Mouse (Mus musculus) CH12.LX (cell line): ENCODE results near the gene Lyl1. TPM values are rescaled to one million over a fixed set of nuclear protein-coding genes. Genes with fewer than 3 reads are reported as not detected.

Experiments
- DNase-seq: peaks from one replicate; pipeline ENCODE4 v3.0.0-alpha.2; 2013; ENCODE audit errors: extremely low read depth
- H3K27ac ChIP-seq: 2 replicates; pipeline ENCODE4 v1.5.1; 2012; ENCODE audit warnings: low read depth, mild to moderate bottlenecking, control low read depth, moderate library complexity; ENCODE audit not compliant: insufficient read depth
- H3K27me3 ChIP-seq: replicated peaks from 2 replicates; pipeline ENCODE3; 2012; ENCODE audit warnings: inconsistent platforms
- H3K36me3 ChIP-seq, 2 experiments: replicated peaks in 1 of 2; 2 replicates each; pipeline versions ENCODE3 to v1.6.1; 2012; ENCODE audit warnings: inconsistent platforms in 1 of 2, low read length in 1 of 2, mild to moderate bottlenecking in 1 of 2, mixed read lengths in 1 of 2, moderate library complexity in 1 of 2; ENCODE audit not compliant: control insufficient read depth in 1 of 2, insufficient read depth in 1 of 2
- H3K4me1 ChIP-seq, 2 experiments: 2 replicates each; pipeline ENCODE4 v1.6.1; 2012; ENCODE audit warnings: inconsistent platforms in 1 of 2, moderate library complexity in 1 of 2; ENCODE audit not compliant: insufficient read depth in 2 of 2, control insufficient read depth in 1 of 2
- H3K4me2 ChIP-seq: 2 replicates; pipeline ENCODE4 v1.6.1; 2012; ENCODE audit warnings: low read depth, mild to moderate bottlenecking, control low read depth; ENCODE audit not compliant: poor library complexity, insufficient read depth, severe bottlenecking
- H3K4me3 ChIP-seq, 3 experiments: fragments of 150-350 bp in 1 of 3; sonication (generic) in 1 of 3; replicated peaks in 1 of 3; 2 replicates each; pipeline versions ENCODE3 to v1.5.1; 2011 to 2012; ENCODE audit warnings: low read depth in 2 of 3, low read length in 2 of 3, mild to moderate bottlenecking in 2 of 3, moderate library complexity in 2 of 3, control low read depth in 1 of 3, improper control_type of control experiment in 1 of 3, inconsistent platforms in 1 of 3, mixed read lengths in 1 of 3; ENCODE audit not compliant: poor library complexity in 1 of 3
- H3K79me2 ChIP-seq: replicated peaks from 2 replicates; pipeline ENCODE4 v1.6.1; 2012; ENCODE audit warnings: mild to moderate bottlenecking, moderate library complexity; ENCODE audit not compliant: control insufficient read depth, poor library complexity, insufficient read depth, severe bottlenecking; ENCODE audit errors: extremely low read depth
- H3K9ac ChIP-seq: 2 replicates; pipeline ENCODE4 v1.6.1; 2012; ENCODE audit warnings: low read depth, mild to moderate bottlenecking, control low read depth, moderate library complexity; ENCODE audit not compliant: insufficient read depth
- H3K9me3 ChIP-seq: replicated peaks from 2 replicates; pipeline ENCODE3; 2012; ENCODE audit warnings: low read length, inconsistent platforms, mixed read lengths
- BHLHE40 ChIP-seq: IDR thresholded peaks from 2 replicates; pipeline ENCODE4 v1.6.1; 2011; ENCODE audit warnings: mild to moderate bottlenecking, low read depth, low read length, improper control_type of control experiment
- CHD1 ChIP-seq: IDR thresholded peaks from 2 replicates; pipeline ENCODE4 v1.6.1; 2012; ENCODE audit warnings: low read depth, low read length, improper control_type of control experiment, inconsistent platforms
- CHD2 ChIP-seq: IDR thresholded peaks from 2 replicates; pipeline ENCODE4 v1.6.1; 2011; ENCODE audit warnings: low read length, improper control_type of control experiment
- ETS1 ChIP-seq: conservative IDR thresholded peaks from 2 replicates; pipeline ENCODE4 v1.6.1; 2012; ENCODE audit warnings: low read depth, mild to moderate bottlenecking, inconsistent platforms, low read length, improper control_type of control experiment, moderate library complexity
- IRF4 ChIP-seq: IDR thresholded peaks from 2 replicates; pipeline ENCODE4 v1.6.1; 2014; ENCODE audit warnings: low read depth, mild to moderate bottlenecking, inconsistent platforms, low read length, improper control_type of control experiment
- MAZ ChIP-seq: IDR thresholded peaks from 2 replicates; pipeline ENCODE4 v1.6.1; 2012; ENCODE audit warnings: low read depth, mild to moderate bottlenecking, inconsistent platforms, low read length, improper control_type of control experiment, moderate library complexity
- MYC ChIP-seq: IDR thresholded peaks from 2 replicates; pipeline ENCODE4 v1.6.1; 2011; ENCODE audit warnings: low read depth, mild to moderate bottlenecking, improper control_type of control experiment, low read length
- NELFE ChIP-seq: IDR thresholded peaks from 2 replicates; pipeline ENCODE4 v1.6.1; 2011; ENCODE audit warnings: low read depth, low read length, improper control_type of control experiment
- RAD21 ChIP-seq: IDR thresholded peaks from 2 replicates; pipeline ENCODE4 v1.6.1; 2011; ENCODE audit warnings: low read depth, mild to moderate bottlenecking, low read length, improper control_type of control experiment, moderate library complexity
- UBTF ChIP-seq: IDR thresholded peaks from 2 replicates; pipeline ENCODE4 v1.6.1; 2012; ENCODE audit warnings: low read depth, mild to moderate bottlenecking, inconsistent platforms, low read length, improper control_type of control experiment, moderate library complexity
- ZC3H11A ChIP-seq: IDR thresholded peaks from 2 replicates; pipeline ENCODE4 v1.6.1; 2012; ENCODE audit warnings: low read depth, mild to moderate bottlenecking, inconsistent platforms, low read length, improper control_type of control experiment
- ZMIZ1 ChIP-seq: IDR thresholded peaks from 2 replicates; pipeline ENCODE4 v1.6.1; 2012; ENCODE audit warnings: low read depth, mild to moderate bottlenecking, inconsistent platforms, low read length, improper control_type of control experiment
- dilution Hi-C: fragments of 300-500 bp; cut with MboI; formaldehyde crosslinking; loops from 2 replicates; pipeline ENCODE4 v1.14.3; 2020; ENCODE audit warnings: low sequenced_read_pairs; ENCODE audit not compliant: extremely low pct_unique_long_range_greater_than_20kb, extremely low pct_ligation_motif_present
- in situ Hi-C: fragments of 300-500 bp; cut with MboI; formaldehyde crosslinking; loops from 3 replicates; pipeline ENCODE4 v1.14.3; 2019; ENCODE audit warnings: low sequenced_read_pairs, low pct_ligation_motif_present, low pct_unique_long_range_greater_than_20kb, mixed read lengths
- polyA plus RNA-seq: library from polyadenylated mRNA; unstranded; fragments of >175 nt; gene quantifications from 2 replicates; pipeline ENCODE4 v1.2.1, GENCODE M21; 2012; ENCODE audit warnings: low read depth; ENCODE audit not compliant: insufficient read length
- total RNA-seq, 2 experiments: library from RNA; depleted of rRNA; stranded (reverse); fragments of 300-350 nt in 1 of 2; fragments of >200 nt in 1 of 2; gene quantifications; 2 replicates each; pipeline ENCODE4 v1.2.3; 2012 to 2014

The Lyl1 gene
- total and polyA plus RNA-seq, 3 experiments = 20.6 to 53.2 (median 38.5) TPM

GRCm38 (mm10) chr8:84743054-84743415 lies 41.8 kb downstream of the Lyl1 start:
- no peaks in the 10 kb centered on the region for H3K79me2 ChIP-seq
- no peak overlapping the region for H3K27ac ChIP-seq
- dilution Hi-C loops (no loop called here), in situ Hi-C loops (no loop called here)
- no peak overlapping the region for H3K4me3 ChIP-seq
- no peaks in the 10 kb centered on the region for H3K9me3 ChIP-seq
- no peak overlapping the region for H3K4me2 ChIP-seq
- H3K9ac ChIP-seq = no peak overlapping the region
- H3K36me3 ChIP-seq = no peaks in the 10 kb centered on the region
- no peak for DNase-seq
- TF ChIP-seq ZC3H11A (no peak), BHLHE40 (0 out of 2 replicates have a peak, but pooled peaks have one; percentile 42)
- peaks cover 82% of the 10 kb centered on the region for H3K27me3 ChIP-seq
- peaks cover 7 to 23% of the 10 kb centered on the region in 2 experiments for H3K4me1 ChIP-seq

GRCm38 (mm10) chr8:84743517-84744420 lies 42.5 kb downstream of the Lyl1 start:
- Histone ChIP-seq H3K4me1 (peaks cover 7 to 15% of the 10 kb centered on the region in 2 experiments), H3K4me2 (no peak overlapping the region), H3K79me2 (no peaks in the 10 kb centered on the region), H3K4me3 (no peak overlapping the region), H3K9ac (no peak overlapping the region), H3K27me3 (peaks cover 77% of the 10 kb centered on the region), H3K9me3 (no peaks in the 10 kb centered on the region), H3K36me3 (no peaks in the 10 kb centered on the region), H3K27ac (no peak overlapping the region)
- in situ Hi-C loops = no loop called here
- TF ChIP-seq CHD1 (no peak), MYC (no peak), IRF4 (no peak), MAZ (no peak), RAD21 (no peak)
- no peak for DNase-seq
- dilution Hi-C loops = no loop called here

GRCm38 (mm10) chr8:84745032-84745925 lies 44.0 kb downstream of the Lyl1 start:
- TF ChIP-seq RAD21 = no peak
- no peak for TF ChIP-seq NELFE
- TF ChIP-seq ZMIZ1 = no peak
- no peak for TF ChIP-seq ETS1
- TF ChIP-seq CHD2 = peak; percentile 56; the same call in 1 of the 2 replicates
- TF ChIP-seq UBTF = no peak

More at GRCm38 (mm10) chr8:84745032-84745925, 44.0 kb downstream of the Lyl1 start:
- dilution Hi-C loops (no loop called here), in situ Hi-C loops (no loop called here)
- H3K4me1 ChIP-seq = peaks cover 7 to 9% of the 10 kb centered on the region in 2 experiments
- no peak overlapping the region for H3K4me3 ChIP-seq
- H3K9me3 ChIP-seq = no peaks in the 10 kb centered on the region
- no peak overlapping the region for H3K9ac ChIP-seq
- DNase-seq = no peak
- no peak overlapping the region for H3K27ac ChIP-seq
- no peaks in the 10 kb centered on the region for H3K79me2 ChIP-seq
- H3K36me3 ChIP-seq = no peaks in the 10 kb centered on the region
- H3K4me2 ChIP-seq = peak overlapping the region; percentile 24; the same call in 1 of the 2 replicates
- H3K27me3 ChIP-seq = peaks cover 77% of the 10 kb centered on the region
